Mouse (Mus musculus): ENCODE results near the gene Ttc9.

Ttc9 gene

DNA sequence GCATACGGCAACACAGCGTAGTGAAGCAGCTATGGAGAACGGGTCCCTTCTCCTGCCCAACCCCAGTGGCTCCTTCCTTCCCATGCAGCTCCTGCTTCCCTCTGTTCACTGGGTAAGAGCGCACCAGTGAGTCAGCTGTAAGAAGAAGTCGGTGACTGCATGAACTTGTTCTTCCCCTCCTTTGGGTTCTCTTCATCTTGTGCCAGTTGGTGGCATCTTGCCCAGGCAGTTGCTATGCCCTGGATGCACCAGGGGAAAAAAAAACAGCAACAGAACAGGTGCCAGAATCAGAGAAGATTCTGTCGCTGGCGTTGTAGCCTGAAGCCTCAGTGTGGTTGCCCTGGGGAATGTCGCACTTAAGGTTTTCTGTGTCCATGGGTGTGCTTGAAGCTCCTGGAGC, 22.3 kb downstream of the Ttc9 start:
- in situ Hi-C loops (cut with MboI; ENCODE audit: low sequenced_read_pairs), result no loop called here

DNA sequence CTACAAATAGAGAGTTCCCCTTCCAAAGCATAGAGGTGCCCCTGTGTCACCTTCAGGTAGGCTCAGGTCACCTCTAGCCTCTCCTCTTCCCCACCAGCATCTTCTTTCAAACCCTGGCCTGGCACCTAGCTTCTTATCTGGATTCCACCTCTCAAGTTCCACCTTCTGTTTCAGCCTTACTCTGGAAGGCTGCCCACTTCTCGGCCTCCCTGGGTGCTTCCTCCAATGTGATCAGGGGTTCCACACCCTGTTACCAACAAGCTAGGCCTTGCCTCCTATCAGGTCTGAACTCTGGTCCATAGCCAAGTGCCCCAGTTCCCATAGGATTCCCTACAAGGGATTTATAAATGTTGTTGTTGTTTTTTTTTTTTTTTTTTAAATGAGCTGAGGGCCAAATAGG, 26.3 kb downstream of the Ttc9 start:
- in situ Hi-C loops (cut with MboI; ENCODE audit: low sequenced_read_pairs), result no loop called here

DNA sequence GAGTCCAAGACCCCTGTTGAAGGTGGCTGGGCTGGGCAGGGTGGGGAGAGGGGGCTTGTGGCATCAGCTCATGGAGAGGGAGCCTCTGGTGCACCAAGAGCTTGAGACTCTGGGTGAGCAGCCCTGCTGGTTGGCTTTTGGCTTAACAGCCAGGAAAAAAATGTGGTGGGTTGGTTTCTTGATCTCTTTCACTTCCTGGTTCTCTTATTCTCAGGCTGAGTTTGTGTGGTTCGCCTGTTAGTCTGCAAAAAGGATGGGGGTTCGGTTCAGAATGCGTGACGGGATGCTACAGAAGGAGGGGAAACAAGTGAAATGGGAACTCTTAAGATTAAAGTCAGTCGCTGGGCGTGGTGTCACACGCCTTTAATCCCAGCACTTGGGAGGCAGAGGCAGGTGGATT, 27.0 kb downstream of the Ttc9 start:
- in situ Hi-C loops (cut with MboI; ENCODE audit: low sequenced_read_pairs), result no loop called here

DNA sequence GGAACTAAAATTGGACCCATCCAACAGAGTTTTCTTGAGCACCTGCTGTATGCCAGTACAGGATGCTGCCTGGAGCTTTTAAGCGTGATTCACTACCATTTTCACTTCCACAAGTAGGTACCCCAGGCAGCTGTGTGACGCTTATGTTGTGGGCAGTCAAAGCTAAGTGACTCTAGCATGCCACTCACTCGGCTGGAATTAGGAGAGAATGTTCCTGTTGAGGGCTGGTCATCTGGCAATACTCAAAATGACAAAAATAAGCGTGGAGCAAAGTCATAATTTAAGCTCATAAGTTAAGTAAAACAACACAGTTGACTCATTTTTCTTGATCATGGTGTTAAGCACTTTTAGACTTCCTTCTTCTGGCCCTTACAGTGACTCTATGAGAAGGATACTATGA, 31.0 kb downstream of the Ttc9 start:
- in situ Hi-C loops (cut with MboI; ENCODE audit: low sequenced_read_pairs), result no loop called here

DNA sequence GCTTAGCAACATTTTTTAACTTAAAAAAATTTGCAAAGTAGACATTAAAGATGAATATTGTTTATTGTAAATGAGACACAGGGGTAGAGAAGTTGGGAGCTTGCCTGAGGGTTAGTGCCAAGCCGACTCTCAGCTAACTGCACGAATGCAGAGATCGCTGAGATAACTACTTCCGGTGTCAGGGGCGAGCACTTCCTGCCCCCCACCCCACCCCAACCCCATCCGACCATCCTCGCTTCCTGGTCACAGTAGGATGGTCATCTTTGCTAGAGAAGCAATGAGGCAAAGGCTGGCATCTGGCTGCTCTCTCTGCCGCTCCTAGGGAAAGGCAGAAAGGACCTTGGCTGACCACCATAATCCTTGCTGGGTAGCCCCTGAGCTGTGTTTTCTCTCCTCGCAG, 32.1 kb downstream of the Ttc9 start:
- in situ Hi-C loops (cut with MboI; ENCODE audit: low sequenced_read_pairs), result no loop called here

DNA sequence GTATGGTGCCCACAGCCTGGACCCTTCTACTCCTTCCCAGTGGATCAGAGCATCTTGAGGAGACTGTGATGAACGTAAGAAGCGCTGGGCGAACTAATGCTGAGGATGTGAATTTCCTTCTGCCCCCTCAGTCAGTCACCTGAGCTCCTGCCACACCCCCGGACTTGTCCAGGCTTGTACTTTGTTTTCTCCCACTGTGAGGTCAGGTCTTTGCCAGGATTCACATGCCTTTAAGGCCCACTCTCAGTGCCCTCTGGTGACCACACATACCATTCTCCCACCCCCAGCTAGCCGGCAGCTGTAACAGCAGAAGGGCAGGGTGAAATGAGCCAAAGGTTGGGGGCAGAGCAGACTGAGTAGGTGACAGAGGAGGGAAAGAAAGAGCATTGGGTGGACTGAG, 32.9 kb downstream of the Ttc9 start:
- in situ Hi-C loops (cut with MboI; ENCODE audit: low sequenced_read_pairs), result no loop called here

DNA sequence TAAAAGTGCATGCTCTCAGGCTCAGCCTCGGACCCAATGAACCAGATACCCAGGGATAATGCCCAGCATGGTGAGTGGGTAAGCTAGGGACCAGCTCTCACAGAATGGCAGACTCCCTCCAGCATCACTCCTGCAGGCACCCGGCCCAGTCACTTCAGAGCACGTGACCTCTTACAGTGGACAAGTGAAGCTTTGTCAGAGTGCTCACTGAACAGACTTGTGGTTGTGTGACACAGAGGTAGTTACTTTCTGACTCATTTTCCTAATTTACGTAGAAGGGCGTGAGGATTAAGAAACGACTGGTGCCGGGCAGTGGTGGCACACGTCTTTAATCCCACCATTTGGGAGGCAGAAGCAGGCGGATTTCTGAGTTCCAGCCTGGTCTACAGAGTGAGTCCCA, 37.4 kb downstream of the Ttc9 start:
- in situ Hi-C loops (cut with MboI; ENCODE audit: low sequenced_read_pairs), result no loop called here

DNA sequence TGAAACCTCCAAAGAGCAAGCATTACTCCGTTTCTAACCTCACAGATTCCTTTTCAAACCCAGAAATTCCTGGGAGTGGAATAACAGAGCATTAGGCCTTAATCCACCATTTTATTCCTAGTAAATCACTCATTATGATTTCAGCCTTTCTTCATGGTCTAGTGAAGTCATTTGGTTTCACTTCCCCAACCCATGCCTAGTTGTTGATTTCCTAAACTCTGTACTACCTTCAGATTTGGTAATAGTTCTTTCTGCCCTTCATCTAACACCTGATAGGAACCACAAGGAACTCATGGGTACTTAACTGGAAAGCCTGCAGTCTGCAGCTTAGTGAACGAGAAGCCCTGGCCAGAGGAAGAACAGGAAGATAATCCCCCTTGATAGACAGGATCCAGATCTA, 44.5 kb downstream of the Ttc9 start:
- in situ Hi-C loops (cut with MboI; ENCODE audit: low sequenced_read_pairs), result no loop called here

DNA sequence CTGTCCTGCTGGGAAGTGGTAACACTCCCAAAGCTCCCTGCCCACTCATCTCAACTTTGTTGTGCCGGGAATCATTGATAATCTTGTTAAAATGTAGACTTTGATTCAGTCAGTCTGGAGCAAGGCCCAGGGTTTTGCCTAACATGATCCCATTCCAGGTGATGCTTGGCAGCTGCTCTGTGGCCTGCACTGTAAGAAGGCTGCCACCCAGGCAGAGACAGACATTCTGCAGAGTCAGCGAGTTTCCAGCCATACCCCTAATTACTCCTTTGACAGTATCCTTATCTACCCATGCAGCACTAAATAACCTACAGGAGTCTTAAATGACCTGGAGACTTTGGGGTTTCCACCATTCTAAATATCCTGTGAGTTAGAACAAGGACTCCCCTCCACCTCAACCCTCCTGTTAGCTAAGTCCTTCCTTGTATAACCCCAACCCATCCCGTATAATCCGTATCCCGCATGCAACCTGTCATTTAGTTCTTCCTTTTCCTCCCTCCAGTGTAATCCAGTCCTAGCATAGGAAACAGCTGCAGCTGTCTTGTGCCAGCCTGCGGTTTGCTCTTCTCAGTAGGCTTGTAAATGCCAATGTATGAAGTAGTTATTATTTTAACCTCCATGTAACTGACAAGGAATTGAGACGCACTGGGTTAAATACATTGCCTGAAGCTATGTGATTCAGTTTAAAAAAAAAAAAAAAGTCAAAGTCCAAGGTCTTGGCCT, 48.9 kb downstream of the Ttc9 start:
- in situ Hi-C loops (cut with MboI; ENCODE audit: low sequenced_read_pairs), result no loop called here

DNA sequence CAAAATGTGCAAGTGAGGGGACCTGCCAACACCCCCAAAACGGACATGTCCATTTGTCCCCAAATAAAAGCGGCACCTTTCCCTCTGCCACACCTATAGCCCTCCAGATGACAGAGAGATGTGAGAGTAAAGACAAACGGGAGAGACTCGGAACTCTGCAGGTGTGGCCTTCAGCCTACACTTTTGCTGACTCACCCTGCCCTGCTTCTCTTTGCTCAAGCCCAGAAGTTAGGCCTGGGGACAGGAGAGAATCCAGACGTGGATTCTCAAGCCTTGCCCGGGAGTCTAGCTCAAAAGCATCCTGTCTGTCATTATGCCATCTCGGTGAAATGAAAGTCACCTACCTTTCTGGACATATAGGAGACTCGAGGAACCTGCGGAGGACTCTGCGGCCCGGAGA, 52.3 kb downstream of the Ttc9 start:
- in situ Hi-C loops (cut with MboI; ENCODE audit: low sequenced_read_pairs), result no loop called here

DNA sequence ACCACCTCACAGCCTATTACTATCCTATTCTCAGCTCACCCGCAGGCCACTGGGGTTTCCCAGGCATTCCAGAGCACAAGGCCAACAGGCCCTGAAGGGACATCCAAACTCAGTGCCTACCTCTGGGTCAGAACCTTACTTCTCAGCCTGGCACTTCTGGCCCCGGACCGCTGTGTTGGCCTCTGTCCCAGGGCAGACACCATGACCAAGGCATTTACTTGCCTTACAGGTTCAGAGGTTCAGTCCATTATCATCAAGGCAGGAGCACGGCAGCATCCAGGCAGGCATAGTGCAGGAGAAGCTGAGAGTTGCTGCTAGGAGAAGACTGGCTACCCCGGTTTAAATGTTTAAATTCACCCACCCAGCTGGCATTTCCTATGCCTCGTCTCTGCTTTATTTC, 53.0 kb downstream of the Ttc9 start:
- in situ Hi-C loops (cut with MboI; ENCODE audit: low sequenced_read_pairs), result no loop called here

DNA sequence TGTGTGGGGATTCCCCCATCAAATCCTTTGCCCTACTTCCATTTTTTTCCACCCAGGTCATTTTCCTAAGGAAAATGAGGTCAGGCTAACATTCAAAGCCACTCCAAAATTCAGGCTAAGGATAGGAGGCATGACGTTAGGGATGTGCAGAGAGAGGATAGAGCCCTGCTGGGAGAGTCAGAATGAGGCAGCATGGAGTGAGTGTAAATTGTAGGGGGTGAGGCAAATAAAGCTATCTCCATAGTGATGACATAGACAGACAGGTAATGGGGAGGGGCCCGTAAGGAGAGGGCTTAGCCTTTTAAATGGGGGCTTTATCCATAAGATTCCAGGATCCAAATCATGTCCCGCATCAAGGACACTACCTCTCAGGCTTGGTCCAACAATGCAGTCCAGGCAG, 54.9 kb downstream of the Ttc9 start:
- in situ Hi-C loops (cut with MboI; ENCODE audit: low sequenced_read_pairs), result no loop called here

DNA sequence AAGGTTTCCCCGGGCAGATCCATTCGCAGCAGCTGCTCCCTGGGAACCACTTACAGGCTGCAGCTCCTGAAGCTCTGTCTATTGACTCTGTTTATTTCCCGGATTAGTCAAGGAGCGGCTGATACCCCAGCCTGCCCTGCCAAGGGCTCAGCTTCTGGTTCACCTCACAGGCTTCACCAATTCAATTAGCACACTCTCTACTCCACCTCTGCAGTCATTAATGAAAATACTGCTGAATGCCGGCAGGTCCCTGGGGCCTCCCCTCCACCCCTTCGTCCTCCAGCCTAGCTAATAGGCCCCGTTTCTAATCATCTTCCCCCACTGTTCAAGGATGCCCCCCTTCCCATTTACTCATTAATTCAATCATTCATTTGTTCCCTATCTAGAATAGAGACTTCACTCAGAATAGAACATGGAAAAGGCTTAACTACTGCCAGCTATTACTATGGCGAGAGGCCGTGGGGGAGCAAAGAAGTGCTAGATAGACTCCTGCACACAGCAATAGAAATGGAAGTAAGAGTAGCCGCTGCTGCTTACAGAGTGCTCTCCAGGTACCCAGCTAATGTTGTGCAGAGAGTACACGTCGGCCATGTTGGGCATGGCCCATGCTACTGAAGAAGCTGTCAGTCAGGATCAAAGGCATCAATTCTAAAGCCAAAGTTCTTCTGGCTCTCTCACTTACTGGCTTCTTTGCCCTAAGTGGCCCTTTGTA, 55.5 kb downstream of the Ttc9 start:
- in situ Hi-C loops (cut with MboI; ENCODE audit: low sequenced_read_pairs), result no loop called here

DNA sequence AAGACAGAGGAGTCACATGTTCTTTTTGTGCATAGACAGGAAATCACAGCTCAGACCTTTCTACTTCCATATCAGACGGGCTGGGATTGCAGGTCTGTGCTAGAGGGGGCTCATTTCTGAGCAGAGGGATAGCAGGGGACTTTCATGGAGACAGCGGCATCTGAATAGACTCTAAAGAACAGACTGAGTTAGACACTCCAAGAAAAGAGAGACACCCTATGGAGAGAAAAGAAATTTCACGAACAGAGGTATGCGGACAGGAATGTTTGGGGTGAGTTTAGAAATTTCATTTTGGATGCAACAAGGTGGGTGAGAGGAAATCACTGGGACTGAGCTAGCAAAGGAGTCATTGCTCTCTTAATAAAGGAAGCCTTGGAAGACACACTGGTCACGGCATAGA, 56.8 kb downstream of the Ttc9 start:
- in situ Hi-C loops (cut with MboI; ENCODE audit: low sequenced_read_pairs), result no loop called here

DNA sequence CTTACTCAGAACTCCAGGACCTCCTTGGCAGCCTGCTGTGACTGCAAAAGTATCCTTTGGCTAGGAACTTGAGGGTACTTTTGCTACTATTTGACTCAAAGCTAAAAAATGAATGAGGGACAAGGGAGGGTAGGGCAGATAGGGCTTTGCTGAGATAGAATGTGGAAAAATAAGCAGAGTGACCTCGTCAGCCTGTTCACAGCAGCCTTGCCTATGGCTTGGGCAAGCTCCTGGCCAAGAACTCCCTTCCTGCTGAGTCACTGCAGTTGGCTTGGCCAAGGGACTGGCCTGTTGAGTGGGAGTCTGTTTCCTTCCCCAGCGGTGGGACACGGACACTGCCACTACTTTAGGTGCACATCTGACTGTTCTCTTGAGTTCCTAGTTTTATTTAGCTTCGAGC, 57.5 kb downstream of the Ttc9 start:
- in situ Hi-C loops (cut with MboI; ENCODE audit: low sequenced_read_pairs), result no loop called here

DNA sequence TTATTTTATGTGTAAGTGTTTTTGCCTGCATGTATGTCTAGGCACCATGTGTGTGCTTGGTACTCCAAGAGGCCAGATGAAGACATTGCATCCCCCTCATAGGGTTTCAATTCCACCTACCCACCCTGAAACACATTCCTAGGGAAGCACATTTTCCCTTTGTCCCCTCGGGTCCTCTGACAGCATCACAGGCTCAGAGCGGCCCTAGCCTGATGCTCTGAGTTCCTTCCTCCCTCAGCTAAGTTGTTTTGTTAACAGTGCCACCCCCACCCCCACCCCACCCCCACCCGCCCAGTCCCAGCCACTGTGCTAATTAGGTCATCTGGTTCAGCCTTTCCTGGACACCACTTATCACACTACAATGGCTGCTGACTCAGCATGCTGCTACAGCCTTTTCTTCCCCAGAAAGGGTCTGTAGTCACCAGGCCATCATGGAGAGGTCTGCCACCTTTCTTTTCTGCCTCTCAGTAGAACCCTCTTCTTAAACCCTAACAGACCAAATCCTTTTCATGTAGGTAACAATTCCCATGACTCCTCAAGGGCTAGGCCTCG, 58.5 kb downstream of the Ttc9 start:
- in situ Hi-C loops (cut with MboI; ENCODE audit: low sequenced_read_pairs), result no loop called here

DNA sequence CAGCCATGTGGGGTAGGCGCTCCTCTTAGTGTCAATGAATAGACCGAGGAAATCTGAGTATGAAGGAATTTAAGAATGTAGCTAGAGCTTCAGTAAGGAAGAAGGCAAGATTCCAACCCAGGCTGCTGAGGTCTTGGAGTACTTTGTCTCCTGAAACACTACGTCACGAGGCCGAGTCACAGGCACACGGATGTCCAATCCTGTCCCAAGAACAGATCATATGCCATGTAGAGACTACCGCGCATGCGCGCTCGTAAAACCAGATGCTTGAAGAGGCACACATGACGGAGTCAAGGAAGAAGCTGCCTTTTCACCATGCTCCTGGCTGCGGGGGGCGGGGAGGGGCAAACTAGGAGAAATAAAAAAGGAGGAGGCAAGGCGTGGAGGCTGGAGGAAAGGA, 59.1 kb downstream of the Ttc9 start:
- in situ Hi-C loops (cut with MboI; ENCODE audit: low sequenced_read_pairs), result no loop called here

DNA sequence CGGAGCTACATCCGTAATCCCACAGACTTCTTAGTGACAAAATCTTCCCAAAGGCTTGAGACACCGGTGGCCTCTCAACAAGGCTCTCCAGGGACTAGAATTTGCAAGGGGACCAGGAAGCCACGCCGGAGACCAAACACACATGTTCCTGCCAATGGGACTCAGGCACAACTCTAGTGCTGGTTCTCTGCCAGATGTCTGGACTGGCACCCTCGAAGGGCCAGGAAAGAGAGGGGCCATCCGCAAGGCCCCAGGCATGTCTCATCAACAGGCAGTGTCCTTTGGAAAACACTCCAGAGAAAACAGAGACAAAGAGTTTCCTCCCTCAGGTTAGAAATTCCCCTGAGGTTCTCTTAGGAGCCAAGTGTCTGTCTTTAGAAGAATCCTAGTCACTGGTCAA, 59.7 kb downstream of the Ttc9 start:
- in situ Hi-C loops (cut with MboI; ENCODE audit: low sequenced_read_pairs), result no loop called here

DNA sequence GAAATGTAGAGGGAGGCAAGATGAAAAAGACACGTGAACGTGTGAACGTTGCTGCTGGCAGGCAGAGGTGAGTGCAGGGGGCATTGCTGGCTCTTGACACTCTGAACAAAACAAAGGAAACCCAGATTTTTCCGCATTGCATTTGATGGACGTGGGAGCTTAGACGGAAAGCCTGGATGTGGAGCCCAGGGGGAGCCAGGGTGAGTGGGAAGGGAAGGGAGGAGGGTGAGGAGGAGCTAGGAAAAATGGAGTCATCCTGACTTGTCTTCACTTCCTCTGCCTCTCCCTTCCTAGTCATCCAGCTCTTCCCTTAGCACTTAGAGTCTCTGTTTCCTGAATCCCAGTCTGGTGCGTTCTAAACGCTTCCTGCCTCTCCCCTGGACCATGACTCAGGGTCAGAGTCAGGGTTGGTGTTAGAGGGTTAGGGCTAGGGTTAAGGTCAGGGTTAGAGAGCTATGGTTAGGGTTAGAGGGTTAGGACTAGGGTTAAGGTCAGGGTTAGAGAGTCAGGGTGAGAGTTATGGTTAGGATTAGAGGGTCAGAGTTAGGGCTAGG, 60.2 kb downstream of the Ttc9 start:
- in situ Hi-C loops (cut with MboI; ENCODE audit: low sequenced_read_pairs), result no loop called here

DNA sequence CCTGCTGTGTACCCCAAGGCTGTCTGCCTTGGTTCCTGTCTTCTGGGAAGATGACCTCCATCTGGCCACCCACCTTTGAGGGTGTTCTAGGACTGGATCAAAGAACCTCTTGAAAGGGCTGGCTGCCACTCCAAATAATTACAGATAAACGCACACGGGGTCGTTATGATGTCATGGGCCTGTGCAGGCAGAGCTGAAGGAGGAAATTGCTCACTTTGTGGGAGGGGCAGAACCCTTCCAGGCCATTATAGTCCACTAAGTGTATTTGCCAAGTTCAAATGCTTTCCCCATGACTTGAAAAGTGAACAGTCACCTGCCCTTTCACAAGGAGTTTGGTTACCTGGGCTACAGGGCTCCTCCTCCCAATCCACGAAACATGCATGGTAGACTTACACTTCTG, 67.0 kb downstream of the Ttc9 start:
- in situ Hi-C loops (cut with MboI; ENCODE audit: low sequenced_read_pairs), result no loop called here

DNA sequence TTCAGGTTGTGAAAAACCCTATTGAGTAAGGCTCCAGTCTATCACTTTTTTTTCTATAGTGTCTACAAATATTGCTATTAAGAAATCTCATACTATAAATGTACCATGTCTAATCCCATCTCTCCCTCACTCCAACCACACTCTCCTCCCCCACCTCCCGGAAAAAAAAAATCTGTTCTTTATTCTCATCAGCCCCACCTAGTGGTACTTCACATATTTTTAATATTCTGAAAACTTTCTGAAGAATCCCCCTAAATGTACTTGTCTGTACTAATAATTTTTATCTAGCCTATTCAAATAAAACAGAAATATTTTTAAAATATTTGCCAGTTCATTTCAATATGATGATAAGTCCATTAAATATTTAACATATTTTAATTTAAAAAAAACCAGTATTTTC, 71.9 kb downstream of the Ttc9 start:
- in situ Hi-C loops (cut with MboI; ENCODE audit: low sequenced_read_pairs), result no loop called here

DNA sequence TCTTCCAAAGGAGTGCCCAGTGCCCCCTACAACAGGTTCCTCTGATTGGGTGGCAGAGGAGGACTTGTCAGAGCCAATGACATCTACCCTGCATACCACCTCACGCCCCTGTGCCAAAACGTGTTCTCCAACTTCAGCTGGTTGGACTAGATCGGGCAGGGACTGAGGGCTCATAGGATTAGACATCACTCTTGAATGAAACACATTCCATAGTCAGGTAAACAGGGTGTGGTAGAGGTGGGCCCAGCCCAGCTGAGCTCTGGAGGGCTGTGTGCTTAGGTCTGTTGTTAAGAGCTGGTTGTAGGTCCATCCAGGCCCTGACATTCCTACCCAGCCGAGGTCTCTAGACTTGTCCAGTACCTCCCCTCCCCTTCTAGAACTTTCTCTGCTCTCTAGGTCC, 81.6 kb downstream of the Ttc9 start:
- in situ Hi-C loops (cut with MboI; ENCODE audit: low sequenced_read_pairs), result no loop called here
